Mouse (Mus musculus): ENCODE data around the gene Lpar1. TPM values are rescaled to one million over a fixed set of nuclear protein-coding genes. Genes with fewer than 3 reads are reported as not detected.
A peak's percentile ranks its signal among the peaks of the same experiment; 100 is the strongest.

The Lpar1 gene
- polyA plus RNA-seq, 1 experiment from 2014 or later, result 37.4 TPM

Small RNA genes lying within 50 kb of the gene (microRNA-seq; reads per million reads assigned to microRNA genes)
- 2.3 reads per million, percentile 6 among the genes with 10 or more reads in this experiment for gene Mir3095

Other genes with a start within 250 kb of the Lpar1 start
- gene Olfr267, start 233.8 kb upstream of the Lpar1 start, polyA plus RNA-seq (2014; fragmentation: Nextera tagmentation; extraction: Ambion mirVana), result 0.12 TPM in 1 of 2 replicates, not detected in the other

Measured in kidney, embryonic 14.5 days (tissue).